Mouse (Mus musculus) intestine, embryonic 16.5 days (tissue): ENCODE measurements at regions not wholly inside any gene's neighbourhood (a gene's known extent, or its start where the extent isn't known, plus 50 kb on each side); places are given as distances from the start of the nearest gene placed in this dataset.

Experiments used
- ATAC-seq: fragments of 200-750 bp; cut with Nextera tagmentation; 2 replicates; pipeline ENCODE4 v1.8.0; 2017; ENCODE audit warnings: moderate TSS enrichment, moderate library complexity
- H3K27ac ChIP-seq: fragments of 300-500 bp; sonication (generic); 2 replicates; pipeline ENCODE4 v1.5.1; 2014; ENCODE audit warnings: mild to moderate bottlenecking, low read length
- H3K27me3 ChIP-seq: fragments of 300-500 bp; sonication (generic); replicated peaks from 2 replicates; pipeline ENCODE4 v1.6.1; 2014; ENCODE audit warnings: low read length, control low read depth, mixed read lengths; ENCODE audit not compliant: control insufficient read depth, insufficient read depth
- H3K36me3 ChIP-seq: fragments of 300-500 bp; sonication (generic); 2 replicates; pipeline ENCODE4 v1.6.1; 2014; ENCODE audit warnings: low read length, control low read depth; ENCODE audit not compliant: control insufficient read depth, insufficient read depth
- H3K4me1 ChIP-seq: fragments of 300-500 bp; sonication (generic); 2 replicates; pipeline ENCODE4 v1.6.1; 2014; ENCODE audit warnings: low read length, control low read depth, mixed read lengths; ENCODE audit not compliant: control insufficient read depth, insufficient read depth
- H3K4me2 ChIP-seq: fragments of 300-500 bp; sonication (generic); 2 replicates; pipeline ENCODE4 v1.6.1; 2014; ENCODE audit warnings: low read depth, low read length, control low read depth
- H3K4me3 ChIP-seq: fragments of 300-500 bp; sonication (generic); 2 replicates; pipeline ENCODE4 v1.5.1; 2014; ENCODE audit warnings: mild to moderate bottlenecking, low read length
- H3K9ac ChIP-seq: fragments of 300-500 bp; sonication (generic); 2 replicates; pipeline ENCODE4 v1.6.1; 2014; ENCODE audit warnings: low read depth, low read length
- H3K9me3 ChIP-seq: fragments of 300-500 bp; sonication (generic); 2 replicates; pipeline ENCODE4 v1.6.1; 2016; ENCODE audit warnings: low read length, control low read depth; ENCODE audit not compliant: control insufficient read depth
- WGBS: fragments of 180-500 bp; shearing (Covaris S2); extraction: QIAGEN DNeasy Blood & Tissue Kit; methylation state at CpG from one replicate; pipeline ENCODE4 v1.1.7; 2014; 5-methylcytosine and 5-hydroxymethylcytosine counted together

- no peaks in the 10 kb centered on the region for H3K4me1 ChIP-seq
- no peaks in the 10 kb centered on the region for H3K9me3 ChIP-seq
- no peak overlapping the region for H3K4me3 ChIP-seq
- H3K27me3 ChIP-seq = no peaks in the 10 kb centered on the region
- no peaks in the 10 kb centered on the region for H3K36me3 ChIP-seq
- no peak for ATAC-seq
- WGBS = 71% methylated on average over 7 of the region's 7 CpGs
- no peak overlapping the region for H3K4me2 ChIP-seq
- H3K27ac ChIP-seq = no peak overlapping the region
- no peak overlapping the region for H3K9ac ChIP-seq
Measured at GRCm38 (mm10) chr15:28081147-28081546, 55.5 kb upstream of the Trio start.

GRCm38 (mm10) chr15:28082411-28082810, 56.8 kb upstream of the Trio start:
- H3K4me2 ChIP-seq = no peak overlapping the region
- H3K4me3 ChIP-seq = no peak overlapping the region
- H3K36me3 ChIP-seq = no peaks in the 10 kb centered on the region
- H3K27ac ChIP-seq = no peak overlapping the region
- 82% methylated on average over 5 of the region's 5 CpGs for WGBS
- H3K9ac ChIP-seq = no peak overlapping the region
- no peaks in the 10 kb centered on the region for H3K4me1 ChIP-seq
- H3K9me3 ChIP-seq = no peaks in the 10 kb centered on the region
- no peaks in the 10 kb centered on the region for H3K27me3 ChIP-seq
- ATAC-seq = no peak

- 66% methylated on average over 5 of the region's 5 CpGs for WGBS
- Histone ChIP-seq H3K9me3 (no peaks in the 10 kb centered on the region), H3K9ac (no peak overlapping the region), H3K27me3 (no peaks in the 10 kb centered on the region), H3K4me3 (no peak overlapping the region), H3K4me2 (no peak overlapping the region), H3K27ac (no peak overlapping the region), H3K36me3 (no peaks in the 10 kb centered on the region), H3K4me1 (no peaks in the 10 kb centered on the region)
- no peak for ATAC-seq
Measured at GRCm38 (mm10) chr15:28105956-28106355, 80.3 kb upstream of the Trio start.

GRCm38 (mm10) chr15:28109916-28110315, 84.3 kb upstream of the Trio start:
- no peak overlapping the region for H3K9ac ChIP-seq
- WGBS = 76% methylated on average over 8 of the region's 8 CpGs
- no peak overlapping the region for H3K4me2 ChIP-seq
- no peaks in the 10 kb centered on the region for H3K27me3 ChIP-seq
- no peak overlapping the region for H3K4me3 ChIP-seq
- no peaks in the 10 kb centered on the region for H3K36me3 ChIP-seq
- H3K4me1 ChIP-seq = no peaks in the 10 kb centered on the region
- no peak overlapping the region for H3K27ac ChIP-seq
- H3K9me3 ChIP-seq = no peaks in the 10 kb centered on the region
- ATAC-seq = no peak

- Histone ChIP-seq H3K4me1 (no peaks in the 10 kb centered on the region), H3K27ac (no peak overlapping the region), H3K9me3 (no peaks in the 10 kb centered on the region), H3K36me3 (no peaks in the 10 kb centered on the region), H3K4me3 (no peak overlapping the region), H3K9ac (no peak overlapping the region), H3K4me2 (no peak overlapping the region), H3K27me3 (no peaks in the 10 kb centered on the region)
- no peak for ATAC-seq
- whole genome bisulfite sequencing = 81% methylated on average over 4 of the region's 4 CpGs
Measured at GRCm38 (mm10) chr15:28113491-28113890, 87.8 kb upstream of the Trio start.

GRCm38 (mm10) chr15:28114180-28114747, 88.6 kb upstream of the Trio start:
- H3K9ac ChIP-seq = no peak overlapping the region
- WGBS = 82% methylated on average over 6 of the region's 6 CpGs
- ATAC-seq = no peak
- H3K27me3 ChIP-seq = no peaks in the 10 kb centered on the region
- no peak overlapping the region for H3K4me2 ChIP-seq
- H3K9me3 ChIP-seq = no peaks in the 10 kb centered on the region
- no peak overlapping the region for H3K4me3 ChIP-seq
- no peaks in the 10 kb centered on the region for H3K4me1 ChIP-seq
- H3K36me3 ChIP-seq = no peaks in the 10 kb centered on the region
- H3K27ac ChIP-seq = no peak overlapping the region

GRCm38 (mm10) chr15:28126846-28127245, 76.7 kb upstream of the Dnah5 start:
- no peak overlapping the region for H3K9ac ChIP-seq
- H3K4me2 ChIP-seq = no peak overlapping the region
- no peaks in the 10 kb centered on the region for H3K36me3 ChIP-seq
- H3K27ac ChIP-seq = no peak overlapping the region
- no peaks in the 10 kb centered on the region for H3K9me3 ChIP-seq
- H3K4me3 ChIP-seq = no peak overlapping the region
- H3K4me1 ChIP-seq = no peaks in the 10 kb centered on the region
- H3K27me3 ChIP-seq = no peaks in the 10 kb centered on the region
- no peak for ATAC-seq
- 77% methylated on average over 3 of the region's 3 CpGs for WGBS

GRCm38 (mm10) chr15:28129536-28129935, 74.0 kb upstream of the Dnah5 start:
- H3K9ac ChIP-seq = no peak overlapping the region
- H3K4me3 ChIP-seq = no peak overlapping the region
- H3K4me2 ChIP-seq = no peak overlapping the region
- no peaks in the 10 kb centered on the region for H3K27me3 ChIP-seq
- H3K9me3 ChIP-seq = no peaks in the 10 kb centered on the region
- no peaks in the 10 kb centered on the region for H3K36me3 ChIP-seq
- no peaks in the 10 kb centered on the region for H3K4me1 ChIP-seq
- 97% methylated on average over 7 of the region's 7 CpGs for WGBS
- H3K27ac ChIP-seq = no peak overlapping the region
- ATAC-seq = no peak

- H3K27ac ChIP-seq = no peak overlapping the region
- 87% methylated on average over 4 of the region's 4 CpGs for whole genome bisulfite sequencing
- no peak overlapping the region for H3K4me3 ChIP-seq
- ATAC-seq = no peak
- H3K9ac ChIP-seq = no peak overlapping the region
- no peak overlapping the region for H3K4me2 ChIP-seq
- H3K27me3 ChIP-seq = no peaks in the 10 kb centered on the region
- H3K9me3 ChIP-seq = no peaks in the 10 kb centered on the region
- H3K36me3 ChIP-seq = no peaks in the 10 kb centered on the region
- no peaks in the 10 kb centered on the region for H3K4me1 ChIP-seq
Measured at GRCm38 (mm10) chr15:28131546-28131945, 72.0 kb upstream of the Dnah5 start.

- 46% methylated on average over 10 of the region's 10 CpGs for WGBS
- H3K4me2 ChIP-seq = no peak overlapping the region
- no peak overlapping the region for H3K27ac ChIP-seq
- no peaks in the 10 kb centered on the region for H3K36me3 ChIP-seq
- H3K9me3 ChIP-seq = no peaks in the 10 kb centered on the region
- no peak overlapping the region for H3K4me3 ChIP-seq
- no peaks in the 10 kb centered on the region for H3K27me3 ChIP-seq
- no peak overlapping the region for H3K9ac ChIP-seq
- ATAC-seq = 0 out of 2 replicates have a peak, but pooled peaks have one; percentile 26
- H3K4me1 ChIP-seq = no peaks in the 10 kb centered on the region
Measured at GRCm38 (mm10) chr15:28133171-28133810, 70.3 kb upstream of the Dnah5 start.
